Mouse (Mus musculus) small intestine, adult 2 months (tissue): ENCODE measurements around the gene Acox2. TPM values are rescaled to one million over a fixed set of nuclear protein-coding genes. Genes with fewer than 3 reads are reported as not detected.

ENCODE experiments used
- H3K27ac ChIP-seq: fragments of 200-500 bp; 2 replicates; pipeline ENCODE4 v1.5.1; 2012; ENCODE audit warnings: low read depth, low read length, control low read depth, inconsistent platforms; ENCODE audit not compliant: insufficient read depth
- H3K27me3 ChIP-seq: fragments of 200-500 bp; 2 replicates; pipeline ENCODE4 v1.6.1; 2012; ENCODE audit warnings: mild to moderate bottlenecking, moderate library complexity, low read length, inconsistent platforms; ENCODE audit not compliant: control insufficient read depth, insufficient read depth
- H3K36me3 ChIP-seq: fragments of 200-500 bp; 2 replicates; pipeline ENCODE4 v1.6.1; 2012; ENCODE audit warnings: mild to moderate bottlenecking, low read length, control low read depth, inconsistent platforms; ENCODE audit not compliant: control insufficient read depth, insufficient read depth
- H3K4me1 ChIP-seq: fragments of 200-500 bp; 2 replicates; pipeline ENCODE4 v1.6.1; 2012; ENCODE audit warnings: low read length, inconsistent platforms, mixed read lengths; ENCODE audit not compliant: control insufficient read depth, insufficient read depth, insufficient read length
- H3K4me3 ChIP-seq: fragments of 200-500 bp; 2 replicates; pipeline ENCODE4 v1.5.1; 2012; ENCODE audit warnings: low read depth, mild to moderate bottlenecking, control low read depth, inconsistent platforms, low read length, moderate library complexity
- CTCF ChIP-seq: fragments of 200-500 bp; IDR thresholded peaks from 2 replicates; pipeline ENCODE4 v1.5.1; 2012; ENCODE audit warnings: low read depth, mild to moderate bottlenecking, control low read depth, inconsistent platforms, low read length, moderate library complexity, mixed read lengths; ENCODE audit not compliant: insufficient replicate concordance, insufficient read length; ENCODE audit errors: extremely low read depth
- POLR2A ChIP-seq: fragments of 200-500 bp; IDR thresholded peaks from 2 replicates; pipeline ENCODE4 v1.6.1; 2012; ENCODE audit warnings: low read depth, mild to moderate bottlenecking, control low read depth, inconsistent platforms, low read length, moderate library complexity
- WGBS: fragments of 180-500 bp; shearing (Covaris S2); methylation state at CpG from one replicate; pipeline ENCODE4 v1.1.7; 2018; 5-methylcytosine and 5-hydroxymethylcytosine counted together
- polyA plus RNA-seq: library from polyadenylated mRNA; depleted of rRNA; stranded (reverse); fragments of >200 nt; gene quantifications from 2 replicates; pipeline ENCODE4 v1.2.3, GENCODE M21; 2012

The Acox2 gene
- polyA plus RNA-seq, 1 experiment, result 7.1 TPM

GRCm38 (mm10) chr14:8214299-8215207 lies 44.6 kb downstream of the Acox2 start:
- 2% methylated on average over 63 of the region's 63 CpGs for WGBS
- Histone ChIP-seq H3K27ac (peak overlapping the region; percentile 31), H3K4me1 (peaks cover 10% of the 10 kb centered on the region; the same call in 1 of the 2 replicates), H3K4me3 (peak overlapping the region; percentile 71), H3K27me3 (no peaks in the 10 kb centered on the region), H3K36me3 (no peaks in the 10 kb centered on the region)
- no peak for TF ChIP-seq POLR2A
- no peak for TF ChIP-seq CTCF

- WGBS, result under 1% methylated on average over 48 of the region's 49 CpGs
- Histone ChIP-seq H3K27ac (peak within 1 kb of the TSS; percentile 35), H3K36me3 (no peaks in the 10 kb centered on the region), H3K4me1 (peaks cover 10% of the 10 kb centered on the region; the same call in 1 of the 2 replicates), H3K27me3 (no peaks in the 10 kb centered on the region), H3K4me3 (peak within 1 kb of the TSS; percentile 71)
- peak; percentile 55 for TF ChIP-seq CTCF
- TF ChIP-seq POLR2A, result 0 out of 2 replicates have a peak, but pooled peaks have one; percentile 21
Observed at GRCm38 (mm10) chr14:8213803-8214224, 45.3 kb downstream of the Acox2 start, which contains the start of gene Kctd6. Gene Kctd6 (plus strand): TSS chr14:8214140.

- 75% methylated on average over 2 of the region's 2 CpGs for WGBS
- Histone ChIP-seq H3K27ac (no peak overlapping the region), H3K4me1 (peaks cover 10% of the 10 kb centered on the region; the same call in 1 of the 2 replicates), H3K4me3 (no peak overlapping the region), H3K36me3 (no peaks in the 10 kb centered on the region), H3K27me3 (no peaks in the 10 kb centered on the region)
- TF ChIP-seq CTCF (no peak), POLR2A (no peak)
Observed at GRCm38 (mm10) chr14:8212996-8213395, 46.2 kb downstream of the Acox2 start.

GRCm38 (mm10) chr14:8209896-8210295 lies 49.3 kb downstream of the Acox2 start:
- TF ChIP-seq CTCF, result no peak
- no peak for TF ChIP-seq POLR2A
- no peak overlapping the region for H3K27ac ChIP-seq
- 100% methylated on average over 2 of the region's 2 CpGs for WGBS
- H3K27me3 ChIP-seq, result no peaks in the 10 kb centered on the region
- peaks cover 3% of the 10 kb centered on the region; the same call in 1 of the 2 replicates for H3K4me1 ChIP-seq
- no peak overlapping the region for H3K4me3 ChIP-seq
- no peaks in the 10 kb centered on the region for H3K36me3 ChIP-seq

GRCm38 (mm10) chr14:8208876-8209275 lies 50.3 kb downstream of the Acox2 start:
- WGBS, result 78% methylated on average over 3 of the region's 3 CpGs
- no peak for TF ChIP-seq POLR2A
- no peak for TF ChIP-seq CTCF

GRCm38 (mm10) chr14:8207543-8207942 lies 51.6 kb downstream of the Acox2 start:
- H3K4me1 ChIP-seq, result no peaks in the 10 kb centered on the region
- no peak overlapping the region for H3K27ac ChIP-seq
- H3K27me3 ChIP-seq, result no peaks in the 10 kb centered on the region
- no peak overlapping the region for H3K4me3 ChIP-seq
- H3K36me3 ChIP-seq, result no peaks in the 10 kb centered on the region
- no peak for TF ChIP-seq CTCF
- TF ChIP-seq POLR2A, result no peak
- WGBS, result 91% methylated on average over 5 of the region's 5 CpGs

More at GRCm38 (mm10) chr14:8208876-8209275, 50.3 kb downstream of the Acox2 start:
- H3K4me3 ChIP-seq, result no peak overlapping the region
- no peaks in the 10 kb centered on the region for H3K27me3 ChIP-seq
- peaks cover 3% of the 10 kb centered on the region; the same call in 1 of the 2 replicates for H3K4me1 ChIP-seq
- H3K27ac ChIP-seq, result no peak overlapping the region
- no peaks in the 10 kb centered on the region for H3K36me3 ChIP-seq

- WGBS, result 72% methylated on average over 5 of the region's 5 CpGs
Observed at GRCm38 (mm10) chr14:8207105-8207504, 52.0 kb downstream of the Acox2 start.

More at GRCm38 (mm10) chr14:8207105-8207504, 52.0 kb downstream of the Acox2 start:
- Histone ChIP-seq H3K4me3 (no peak overlapping the region), H3K36me3 (no peaks in the 10 kb centered on the region), H3K27ac (no peak overlapping the region), H3K4me1 (no peaks in the 10 kb centered on the region), H3K27me3 (no peaks in the 10 kb centered on the region)
- no peak for TF ChIP-seq CTCF
